Mouse (Mus musculus) MEL-GATA-1-ER (cell line): ENCODE measurements around the gene Sema3d.

ENCODE experiments used
- DNase-seq: peaks from one replicate; pipeline ENCODE4 v3.0.0-alpha.2; 2012; ENCODE audit warnings: low read depth; ENCODE audit errors: extremely low read depth

The Sema3d gene

GRCm38 (mm10) chr5:12583293-12583834 lies 200.2 kb downstream of the Sema3d start:
- no peak for DNase-seq

- DNase-seq = no peak
Observed at GRCm38 (mm10) chr5:12584886-12585285, 201.7 kb downstream of the Sema3d start.

- DNase-seq = no peak
Observed at GRCm38 (mm10) chr5:12634227-12634980, 251.2 kb downstream of the Sema3d start.

GRCm38 (mm10) chr5:12637763-12638468 lies 254.7 kb downstream of the Sema3d start:
- DNase-seq = no peak
